Mouse (Mus musculus) gastrocnemius, postnatal 14 days (tissue): ENCODE measurements around the gene Bmt2. TPM values are rescaled to one million over a fixed set of nuclear protein-coding genes. Genes with fewer than 3 reads are reported as not detected.
A peak's percentile ranks its signal among the peaks of the same experiment; 100 is the strongest.

ENCODE experiments used
- DNase-seq: peaks from one replicate; pipeline ENCODE4 v3.0.0; 2021; ENCODE audit warnings: mixed read lengths
- intact Hi-C: fragments of 180-260 bp; cut with DNase I; formaldehyde crosslinking; loops from one replicate; pipeline ENCODE4 v1.15.1; 2025; ENCODE audit warnings: low total_unique reads
- total RNA-seq, 2 experiments: library from RNA; stranded (reverse); gene quantifications; 2 replicates each; pipeline ENCODE4 v1.2.3; 2021

Gene Bmt2
- total RNA-seq, 2 experiments from 2014 or later, result 6.7 to 7.8 TPM

GRCm38 (mm10) chr6:13632571-13632970 is 45.2 kb downstream of the Bmt2 start:
- DNase-seq, result no peak
- intact Hi-C loops, result no loop called here

GRCm38 (mm10) chr6:13630607-13631006 is 47.2 kb downstream of the Bmt2 start:
- DNase-seq, result no peak
- intact Hi-C loops, result no loop called here

GRCm38 (mm10) chr6:13619618-13620017 is 58.1 kb downstream of the Bmt2 start:
- no peak for DNase-seq
- intact Hi-C loops, result no loop called here

GRCm38 (mm10) chr6:13617110-13617509 is 60.7 kb downstream of the Bmt2 start:
- DNase-seq, result no peak
- intact Hi-C loops, result no loop called here

- intact Hi-C loops, result no loop called here
- DNase-seq, result no peak
These were observed 63.2 kb downstream of the Bmt2 start for GRCm38 (mm10) chr6:13614568-13614967.

GRCm38 (mm10) chr6:13613671-13614070 is 64.1 kb downstream of the Bmt2 start:
- no peak for DNase-seq
- intact Hi-C loops, result no loop called here

GRCm38 (mm10) chr6:13610869-13611268 is 66.9 kb downstream of the Bmt2 start:
- intact Hi-C loops, result no loop called here
- no peak for DNase-seq

GRCm38 (mm10) chr6:13609353-13610140 is 68.2 kb downstream of the Bmt2 start:
- no peak for DNase-seq
- intact Hi-C loops, result no loop called here

GRCm38 (mm10) chr6:13607621-13608493 is 69.9 kb downstream of the Bmt2 start, which contains the start of gene Tmem168:
Gene Tmem168 (minus strand): TSS chr6:13608100.
- intact Hi-C loops, result no loop called here
- peak; percentile 92 for DNase-seq

- no peak for DNase-seq
- intact Hi-C loops, result no loop called here
These were observed 70.7 kb downstream of the Bmt2 start for GRCm38 (mm10) chr6:13606921-13607620.

GRCm38 (mm10) chr6:13606394-13606793 is 71.4 kb downstream of the Bmt2 start:
- intact Hi-C loops, result no loop called here
- no peak for DNase-seq

- intact Hi-C loops, result no loop called here
- no peak for DNase-seq
These were observed 74.6 kb downstream of the Bmt2 start for GRCm38 (mm10) chr6:13603134-13603533.

- DNase-seq, result peak; percentile 18
- intact Hi-C loops, result no loop called here
These were observed 76.2 kb downstream of the Bmt2 start for GRCm38 (mm10) chr6:13601587-13601986.

GRCm38 (mm10) chr6:13598239-13598923 is 79.4 kb downstream of the Bmt2 start:
- intact Hi-C loops, result no loop called here
- DNase-seq, result no peak

- intact Hi-C loops, result no loop called here
- no peak for DNase-seq
These were observed 84.9 kb downstream of the Bmt2 start for GRCm38 (mm10) chr6:13592729-13593345.

- no peak for DNase-seq
- intact Hi-C loops, result no loop called here
These were observed 91.2 kb downstream of the Bmt2 start for GRCm38 (mm10) chr6:13586560-13586959.

- intact Hi-C loops, result no loop called here
- DNase-seq, result no peak
These were observed 91.6 kb downstream of the Bmt2 start for GRCm38 (mm10) chr6:13586154-13586553.

GRCm38 (mm10) chr6:13584788-13585187 is 93.0 kb downstream of the Bmt2 start:
- intact Hi-C loops, result no loop called here
- DNase-seq, result no peak

- no peak for DNase-seq
- intact Hi-C loops, result no loop called here
These were observed 95.7 kb downstream of the Bmt2 start for GRCm38 (mm10) chr6:13582075-13582474.
